Mouse (Mus musculus): ENCODE measurements around the gene Dhx32.

DNA sequence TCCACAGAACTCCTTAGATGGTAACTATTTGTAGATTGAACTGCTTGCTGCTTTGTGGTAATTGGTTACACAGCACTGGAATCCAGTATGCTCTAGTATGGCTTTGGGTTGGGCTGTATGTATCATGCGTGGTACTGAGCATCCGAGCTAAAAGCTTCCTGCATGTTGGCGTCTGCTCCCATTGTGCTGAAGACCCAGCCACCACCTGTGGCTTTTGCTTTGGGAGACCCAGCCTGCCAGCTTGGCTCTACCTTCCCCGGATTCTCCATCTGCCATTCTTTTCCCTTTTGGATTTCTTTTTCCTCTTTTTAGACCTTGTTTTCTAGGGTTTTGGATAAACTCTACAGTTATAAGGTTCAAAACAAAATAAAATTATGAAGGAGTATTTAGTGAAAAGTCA, 7.6 kb upstream of the Dhx32 start:
- no peak for TF ChIP-seq CTCF (IDR thresholded peaks at IDR 0.05; ENCODE audit: insufficient read depth, low read depth, low read length)
- no peak for TF ChIP-seq POLR2A (IDR thresholded peaks at IDR 0.05; ENCODE audit: insufficient read depth, low read depth, low read length)
